Mouse (Mus musculus) liver, embryonic 14.5 days (tissue): Measurements from ENCODE around the gene Col12a1. TPM values are rescaled to one million over a fixed set of nuclear protein-coding genes. Genes with fewer than 3 reads are reported as not detected.

Source experiments
- ATAC-seq: fragments of 200-750 bp; cut with Nextera tagmentation; 2 replicates; pipeline ENCODE4 v1.8.0; 2017; ENCODE audit warnings: moderate number of reproducible peaks, mild to moderate bottlenecking, moderate library complexity; ENCODE audit not compliant: insufficient read depth
- DNase-seq, 3 experiments: peaks; one replicate each; pipeline ENCODE4 v3.0.0-alpha.2; 2012 to 2013; ENCODE audit warnings: low read depth in 3 of 3, low spot score in 3 of 3
- H3K27ac ChIP-seq: fragments of 300-500 bp; sonication (generic); 2 replicates; pipeline ENCODE4 v1.5.1; 2014; ENCODE audit warnings: moderate library complexity, mild to moderate bottlenecking, control low read depth, inconsistent platforms
- H3K27me3 ChIP-seq: fragments of 300-500 bp; sonication (generic); 2 replicates; pipeline ENCODE4 v1.6.1; 2014; ENCODE audit warnings: mild to moderate bottlenecking, low read length, moderate library complexity; ENCODE audit not compliant: control insufficient read depth, insufficient read depth
- H3K36me3 ChIP-seq: fragments of 300-500 bp; sonication (generic); replicated peaks from 2 replicates; pipeline ENCODE4 v1.6.1; 2014; ENCODE audit warnings: low read depth; ENCODE audit not compliant: control insufficient read depth, insufficient read depth
- H3K4me1 ChIP-seq, 2 experiments: fragments of 200-500 bp in 1 of 2; fragments of 300-500 bp in 1 of 2; sonication (generic) in 1 of 2; replicated peaks; 2 replicates each; pipeline ENCODE4 v1.6.1; 2012 to 2014; ENCODE audit warnings: antibody characterized with exemption in 1 of 2, inconsistent platforms in 1 of 2, low read length in 1 of 2; ENCODE audit not compliant: control insufficient read depth in 2 of 2, insufficient read depth in 2 of 2
- H3K4me2 ChIP-seq: fragments of 300-500 bp; sonication (generic); 2 replicates; pipeline ENCODE4 v1.6.1; 2014; ENCODE audit warnings: low read depth, mild to moderate bottlenecking, control low read depth, moderate library complexity
- H3K4me3 ChIP-seq, 2 experiments: fragments of 200-500 bp in 1 of 2; fragments of 300-500 bp in 1 of 2; sonication (generic) in 1 of 2; 2 replicates each; pipeline ENCODE4 v1.5.1; 2012 to 2014; ENCODE audit warnings: low read depth in 2 of 2, low read length in 2 of 2, mild to moderate bottlenecking in 2 of 2, control low read depth in 1 of 2, inconsistent platforms in 1 of 2, moderate library complexity in 1 of 2; ENCODE audit not compliant: insufficient read depth in 1 of 2
- H3K9ac ChIP-seq: fragments of 300-500 bp; sonication (generic); replicated peaks from 2 replicates; pipeline ENCODE4 v1.6.1; 2014; ENCODE audit warnings: mild to moderate bottlenecking, control low read depth, moderate library complexity
- H3K9me3 ChIP-seq: fragments of 300-500 bp; sonication (generic); 2 replicates; pipeline ENCODE4 v1.6.1; 2016; ENCODE audit warnings: low read length, mixed read lengths; ENCODE audit not compliant: control insufficient read depth
- CTCF ChIP-seq: IDR thresholded peaks from 2 replicates; pipeline ENCODE4 v1.5.1; 2016; ENCODE audit warnings: antibody characterized with exemption, low read depth, control low read depth
- EP300 ChIP-seq: IDR thresholded peaks from 2 replicates; pipeline ENCODE4 v1.6.1; 2016; ENCODE audit warnings: antibody characterized with exemption, low read depth
- WGBS: fragments of 180-500 bp; shearing (Covaris S2); extraction: QIAGEN DNeasy Blood & Tissue Kit; methylation state at CpG from one replicate; pipeline ENCODE4 v1.1.7; 2014; ENCODE audit not compliant: insufficient replicate concordance; 5-methylcytosine and 5-hydroxymethylcytosine counted together
- polyA plus RNA-seq, 2 experiments: library from polyadenylated mRNA; depleted of rRNA in 1 of 2; stranded (reverse) in 1 of 2; unstranded in 1 of 2; fragments of >200 nt; fragmentation: Nextera tagmentation in 1 of 2; extraction: Ambion mirVana in 1 of 2; gene quantifications; 2 replicates each; pipeline versions ENCODE4 v1.2.1 to v1.2.3; 2012 to 2014

Col12a1 gene
- polyA plus RNA-seq, 2 experiments = 0.85 to 0.90 TPM

DNA sequence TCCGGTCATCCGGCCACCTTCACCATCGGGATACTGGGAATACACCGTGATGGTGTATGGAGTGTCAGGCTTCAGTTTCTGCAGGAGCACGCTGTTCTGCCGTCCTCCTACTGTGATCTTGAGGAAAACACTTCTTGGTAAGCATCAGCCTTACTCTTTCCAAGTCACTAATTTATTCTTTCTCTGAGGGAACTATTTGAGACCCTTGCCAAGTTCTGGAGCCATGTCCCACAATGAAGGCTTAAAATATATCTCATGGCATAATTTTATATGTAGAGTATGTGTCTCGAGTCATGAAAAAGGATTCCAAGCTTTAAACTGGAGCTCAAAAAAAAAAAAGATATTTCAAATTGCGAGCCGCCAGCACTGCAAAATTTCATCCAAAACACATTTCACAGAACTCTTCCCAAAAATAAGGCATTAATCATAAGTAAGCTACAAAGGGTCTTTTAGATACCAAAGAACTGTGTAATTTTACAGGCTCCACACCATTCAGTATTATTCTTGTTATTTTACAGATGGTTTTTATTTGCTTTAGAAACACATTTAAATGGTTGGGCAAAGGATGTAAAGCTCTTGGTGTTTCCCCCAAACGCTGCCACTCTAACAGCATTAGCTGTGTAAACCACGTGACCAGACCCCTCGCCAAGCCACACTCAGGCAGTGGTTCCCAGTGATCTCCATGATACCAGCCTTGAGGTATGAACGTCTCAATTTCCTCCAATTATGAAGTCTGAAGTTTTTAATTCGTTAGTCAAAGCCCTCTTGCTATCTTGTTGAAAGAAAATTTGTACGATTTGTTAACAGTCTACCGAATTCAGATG, 65.1 kb downstream of the Col12a1 start:
- no peak for DNase-seq
- ATAC-seq = no peak
- H3K36me3 ChIP-seq = no peaks in the 10 kb centered on the region
- H3K4me2 ChIP-seq = no peak overlapping the region
- H3K4me3 ChIP-seq = no peak overlapping the region
- H3K27me3 ChIP-seq = no peaks in the 10 kb centered on the region
- no peaks in the 10 kb centered on the region for H3K9me3 ChIP-seq
- no peak overlapping the region for H3K27ac ChIP-seq
- WGBS = 63% methylated on average over 16 of the region's 16 CpGs
- H3K4me1 ChIP-seq = no peaks in the 10 kb centered on the region
- H3K9ac ChIP-seq = no peak overlapping the region
- TF ChIP-seq EP300 (no peak), CTCF (no peak)

- DNase-seq (no peak), ATAC-seq (no peak)
- no peak for TF ChIP-seq CTCF
- TF ChIP-seq EP300 = no peak
- Histone ChIP-seq H3K9ac (no peak overlapping the region), H3K27me3 (no peaks in the 10 kb centered on the region), H3K4me1 (no peaks in the 10 kb centered on the region), H3K4me2 (no peak overlapping the region), H3K9me3 (no peaks in the 10 kb centered on the region), H3K36me3 (no peaks in the 10 kb centered on the region), H3K27ac (no peak overlapping the region), H3K4me3 (no peak overlapping the region)
- WGBS = 72% methylated on average over 9 of the region's 9 CpGs
These were observed 70.0 kb downstream of the Col12a1 start for GRCm38 (mm10) chr9:79648587-79648986.

DNA sequence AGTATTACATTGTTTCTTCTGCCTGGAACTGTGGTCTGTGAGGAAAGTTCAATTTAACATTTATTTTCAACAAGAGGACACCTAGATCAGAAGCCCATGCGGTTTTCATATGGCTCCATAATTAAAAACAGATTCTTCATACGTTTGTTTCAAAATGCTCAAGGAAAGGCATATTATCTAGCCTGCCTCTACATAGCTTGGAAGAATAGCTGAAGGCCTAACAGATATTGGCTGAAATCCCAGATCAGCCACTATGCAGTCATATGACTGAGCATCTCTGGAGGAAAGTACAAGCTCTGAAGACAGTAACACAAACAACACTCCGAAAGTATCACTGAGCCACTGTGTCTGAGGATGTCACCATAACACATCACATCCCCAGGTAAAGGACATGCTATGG, 72.9 kb downstream of the Col12a1 start:
- Histone ChIP-seq H3K27ac (no peak overlapping the region), H3K27me3 (no peaks in the 10 kb centered on the region), H3K4me3 (no peak overlapping the region), H3K4me2 (no peak overlapping the region), H3K9me3 (no peaks in the 10 kb centered on the region), H3K36me3 (no peaks in the 10 kb centered on the region), H3K9ac (no peak overlapping the region), H3K4me1 (no peaks in the 10 kb centered on the region)
- WGBS = 57% methylated on average over 3 of the region's 3 CpGs
- DNase-seq (no peak), ATAC-seq (no peak)
- no peak for TF ChIP-seq CTCF
- TF ChIP-seq EP300 = no peak

GRCm38 (mm10) chr9:79639430-79640090, 79.1 kb downstream of the Col12a1 start:
- Histone ChIP-seq H3K4me1 (no peaks in the 10 kb centered on the region), H3K27me3 (no peaks in the 10 kb centered on the region), H3K9me3 (no peaks in the 10 kb centered on the region), H3K27ac (no peak overlapping the region), H3K4me3 (no peak overlapping the region), H3K9ac (no peak overlapping the region), H3K4me2 (no peak overlapping the region), H3K36me3 (no peaks in the 10 kb centered on the region)
- DNase-seq (no peak), ATAC-seq (no peak)
- WGBS = 50% methylated on average over 11 of the region's 11 CpGs
- no peak for TF ChIP-seq EP300
- TF ChIP-seq CTCF = no peak

DNA sequence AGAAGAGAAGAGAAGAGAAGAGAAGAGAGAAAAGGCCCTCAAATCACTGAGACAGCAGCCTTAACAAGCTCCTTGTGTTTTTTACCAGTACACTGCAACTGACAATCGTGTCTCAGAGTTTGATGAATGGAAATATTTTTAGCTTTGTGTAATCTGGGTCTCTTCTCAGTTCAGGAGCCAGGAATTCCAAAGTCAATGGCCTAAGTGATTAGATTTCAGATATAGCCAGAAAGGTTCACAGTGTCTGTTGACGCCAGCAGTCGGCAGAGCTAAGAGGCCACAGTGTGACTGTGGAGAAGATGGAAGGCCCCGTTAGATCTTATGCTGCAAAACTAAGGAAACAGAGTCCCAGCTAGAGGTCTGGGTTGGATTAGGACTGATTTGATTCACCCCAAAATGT, 80.8 kb downstream of the Col12a1 start:
- no peak overlapping the region for H3K27ac ChIP-seq
- H3K36me3 ChIP-seq = no peaks in the 10 kb centered on the region
- H3K4me1 ChIP-seq = no peaks in the 10 kb centered on the region
- TF ChIP-seq CTCF = no peak
- TF ChIP-seq EP300 = no peak
- ATAC-seq (no peak), DNase-seq (no peak)
- WGBS = 39% methylated on average over 4 of the region's 4 CpGs
- no peak overlapping the region for H3K4me2 ChIP-seq
- H3K27me3 ChIP-seq = no peaks in the 10 kb centered on the region
- no peak overlapping the region for H3K9ac ChIP-seq
- H3K4me3 ChIP-seq = no peak overlapping the region
- no peaks in the 10 kb centered on the region for H3K9me3 ChIP-seq
